Mouse (Mus musculus) macrophage (primary cell): ENCODE data around the gene Whrn. TPM values are rescaled to one million over a fixed set of nuclear protein-coding genes. Genes with fewer than 3 reads are reported as not detected.

ENCODE experiments used
- H3K27ac ChIP-seq: fragments of 350-480 bp; formaldehyde crosslinking; 2 replicates; pipeline ENCODE4 v1.9.0; 2021
- H3K36me3 ChIP-seq: fragments of 350-480 bp; formaldehyde crosslinking; 2 replicates; pipeline ENCODE4 v1.9.0; 2021; ENCODE audit errors: inconsistent target
- H3K4me3 ChIP-seq: fragments of 350-480 bp; formaldehyde crosslinking; 2 replicates; pipeline ENCODE4 v1.9.0; 2021; ENCODE audit errors: inconsistent target
- H3K79me2 ChIP-seq: fragments of 350-480 bp; formaldehyde crosslinking; 2 replicates; pipeline ENCODE4 v1.9.0; 2021; ENCODE audit errors: inconsistent target
- WGBS: methylation state at CpG from one replicate; pipeline ENCODE4 v1.1.7; 2026; ENCODE audit warnings: inconsistent platforms; ENCODE audit not compliant: missing documents; 5-methylcytosine and 5-hydroxymethylcytosine counted together
- polyA plus RNA-seq: library from polyadenylated mRNA; stranded (reverse); fragments of 250-400 nt; gene quantifications from 3 replicates; pipeline ENCODE4 v1.2.4, GENCODE M21; 2018; ENCODE audit warnings: inconsistent platforms

Gene Whrn
- polyA plus RNA-seq, 1 experiment from 2014 or later, result 0.07 TPM

DNA sequence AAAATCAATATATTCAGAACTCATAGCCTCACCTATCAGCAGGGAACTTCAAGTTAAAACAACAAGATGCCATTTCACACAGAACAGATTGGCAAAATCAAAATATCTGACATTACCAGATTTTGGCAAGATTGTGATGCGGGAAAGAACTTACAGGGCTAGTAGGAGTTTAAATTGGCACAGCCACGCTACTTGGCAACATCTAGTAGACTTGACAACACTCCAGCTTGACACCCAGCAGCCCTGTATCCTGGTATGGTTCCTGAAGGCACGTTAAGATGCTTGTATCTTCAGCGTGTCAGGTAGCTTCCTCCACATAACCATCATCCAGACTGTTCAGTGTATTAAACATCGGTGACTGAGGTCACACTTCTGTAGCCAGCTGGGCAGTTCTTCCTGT lies 11.7 kb upstream of the Whrn start:
- Histone ChIP-seq H3K4me3 (no peak overlapping the region), H3K36me3 (no peaks in the 10 kb centered on the region), H3K79me2 (no peaks in the 10 kb centered on the region), H3K27ac (no peak overlapping the region)
- WGBS, result 83% methylated on average over 5 of the region's 5 CpGs

DNA sequence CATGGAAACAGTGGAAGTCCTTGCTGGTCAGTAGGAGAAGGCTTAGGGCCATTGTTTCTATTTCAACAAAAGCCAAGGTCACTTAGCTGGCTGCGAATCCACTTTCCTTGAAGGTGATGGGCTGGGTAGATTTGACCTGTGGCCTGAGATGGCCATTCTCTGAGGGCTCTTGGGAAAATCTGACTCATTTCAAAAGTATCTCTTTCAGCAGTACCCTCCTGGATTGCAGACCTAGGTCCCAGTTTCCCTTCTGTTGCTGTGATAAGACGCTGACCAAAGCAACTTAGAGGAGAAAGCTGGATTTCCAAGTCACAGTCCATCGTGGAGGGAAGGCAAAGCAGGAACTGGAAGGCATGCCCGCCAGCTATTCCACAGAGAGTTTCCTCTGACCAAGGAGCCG lies 8.2 kb upstream of the Whrn start:
- H3K4me3 ChIP-seq, result no peak overlapping the region
- 86% methylated on average over 5 of the region's 5 CpGs for WGBS
- H3K36me3 ChIP-seq, result no peaks in the 10 kb centered on the region
- H3K79me2 ChIP-seq, result no peaks in the 10 kb centered on the region
- no peak overlapping the region for H3K27ac ChIP-seq

DNA sequence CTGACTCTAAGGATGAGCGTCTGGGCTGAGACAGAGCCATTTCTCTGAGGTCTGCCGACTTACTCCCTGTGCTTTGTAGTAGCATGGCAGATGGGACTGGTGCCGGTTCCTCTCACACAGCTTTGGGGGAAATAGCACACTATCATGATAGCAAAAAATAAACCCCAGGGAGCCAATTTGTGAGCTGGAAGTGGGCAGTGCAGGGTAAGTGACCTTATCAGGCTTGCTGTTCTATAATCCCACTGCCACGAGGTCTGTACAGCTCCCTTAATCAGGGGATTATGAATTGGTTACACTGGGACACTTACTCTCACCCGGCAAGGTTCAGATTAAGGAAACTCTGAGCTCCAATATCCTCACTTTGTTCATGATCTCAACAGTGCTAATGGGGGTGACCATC lies 5.3 kb upstream of the Whrn start:
- H3K4me3 ChIP-seq, result no peak overlapping the region
- no peaks in the 10 kb centered on the region for H3K79me2 ChIP-seq
- H3K36me3 ChIP-seq, result no peaks in the 10 kb centered on the region
- WGBS, result 86% methylated on average over 5 of the region's 5 CpGs
- no peak overlapping the region for H3K27ac ChIP-seq

DNA sequence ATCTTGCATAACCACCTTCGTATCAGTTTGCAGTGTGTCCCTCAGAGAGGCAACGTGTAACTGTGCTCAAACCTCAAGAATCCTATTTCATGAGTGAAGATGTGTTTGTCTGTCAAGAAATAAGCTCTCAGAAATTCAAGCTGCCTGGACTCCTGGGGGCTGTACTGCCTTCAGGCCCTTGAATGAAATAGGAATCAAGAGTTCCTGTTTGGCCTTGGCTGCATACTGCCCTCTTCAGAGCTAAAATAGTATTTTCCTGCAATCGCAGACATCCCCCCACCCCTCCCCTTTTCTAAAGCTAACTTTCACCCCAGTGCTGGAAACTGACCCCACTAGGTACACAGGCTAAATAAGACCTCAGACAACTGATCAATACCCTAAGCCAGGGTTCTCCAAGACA lies 2.6 kb upstream of the Whrn start:
- Histone ChIP-seq H3K27ac (no peak overlapping the region), H3K36me3 (no peaks in the 10 kb centered on the region), H3K4me3 (no peak overlapping the region), H3K79me2 (no peaks in the 10 kb centered on the region)
- WGBS, result 39% methylated on average over 3 of the region's 3 CpGs

DNA sequence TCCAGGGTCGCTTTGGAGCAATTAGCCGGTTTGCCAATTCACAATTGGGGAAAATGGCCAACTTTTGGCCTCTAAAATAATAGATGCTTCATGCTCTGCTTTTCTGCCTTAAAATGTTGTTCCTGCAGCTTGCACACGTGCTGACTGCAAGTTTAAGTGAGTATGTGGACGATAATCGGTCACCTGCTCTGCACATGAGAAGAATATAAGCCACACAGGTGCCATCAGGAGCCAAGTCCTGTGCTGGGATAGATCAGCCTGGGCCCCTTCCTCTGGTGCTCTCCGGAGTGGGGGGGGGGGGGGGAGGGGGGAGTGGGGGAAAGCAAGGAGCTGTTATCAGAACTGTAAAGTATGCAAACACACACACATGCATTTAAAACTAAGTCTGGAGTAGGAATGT lies 521 bp upstream of the Whrn start:
- no peaks in the 10 kb centered on the region for H3K36me3 ChIP-seq
- no peaks in the 10 kb centered on the region for H3K79me2 ChIP-seq
- peak overlapping the region; percentile 25; the same call in 1 of the 2 replicates for H3K4me3 ChIP-seq
- 9% methylated on average over 5 of the region's 6 CpGs for WGBS
- H3K27ac ChIP-seq, result no peak overlapping the region

DNA sequence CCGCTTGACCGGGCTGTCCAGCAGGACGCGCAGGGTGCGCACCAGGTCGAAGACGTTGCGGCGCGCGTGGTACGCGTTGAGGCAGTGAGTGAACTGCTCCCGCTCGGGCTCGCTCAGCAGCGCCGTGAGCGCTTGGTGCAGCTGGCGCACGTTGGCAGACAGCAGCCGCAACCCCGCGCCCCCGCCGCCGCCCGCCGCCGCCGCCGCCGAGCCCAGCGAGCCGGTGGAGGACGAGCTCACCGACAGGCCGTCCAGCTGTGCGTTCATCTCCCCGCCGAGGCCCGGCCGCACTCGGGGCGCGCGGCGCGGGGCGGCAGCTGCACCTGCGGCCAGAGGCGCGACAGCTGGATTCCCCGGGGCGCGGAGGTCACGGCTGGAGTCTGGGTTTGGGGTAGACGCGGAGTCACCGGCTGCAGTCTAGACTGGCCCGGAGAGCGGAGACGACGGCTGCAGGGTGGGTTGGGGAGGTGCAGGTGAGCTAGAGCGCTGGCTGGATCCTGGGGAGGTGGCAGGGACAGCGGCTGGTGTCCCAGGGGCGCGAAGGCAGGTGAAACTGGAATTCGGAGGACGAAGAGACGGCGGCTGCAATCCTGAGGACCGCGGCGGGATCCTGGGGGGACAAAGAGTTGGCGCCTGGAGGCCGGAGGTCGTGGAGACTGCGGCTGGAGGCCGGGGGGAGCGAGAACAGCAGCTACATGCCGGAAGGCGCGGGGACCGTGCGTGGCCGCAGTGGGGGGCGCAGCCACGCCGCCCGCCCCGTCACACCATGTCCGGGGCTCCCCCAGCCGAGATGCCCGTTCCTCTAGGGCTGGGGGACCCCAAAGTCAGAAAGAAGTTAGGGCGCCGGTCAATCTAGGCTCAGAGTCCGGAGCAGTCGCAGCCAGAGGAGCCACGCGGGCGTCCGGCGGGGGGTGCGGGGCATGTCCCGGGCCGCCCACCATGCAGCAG lies 550 bp downstream of the Whrn start:
- WGBS, result 2% methylated on average over 98 of the region's 107 CpGs
- no peak overlapping the region for H3K27ac ChIP-seq
- H3K4me3 ChIP-seq, result no peak overlapping the region
- no peaks in the 10 kb centered on the region for H3K36me3 ChIP-seq
- no peaks in the 10 kb centered on the region for H3K79me2 ChIP-seq

DNA sequence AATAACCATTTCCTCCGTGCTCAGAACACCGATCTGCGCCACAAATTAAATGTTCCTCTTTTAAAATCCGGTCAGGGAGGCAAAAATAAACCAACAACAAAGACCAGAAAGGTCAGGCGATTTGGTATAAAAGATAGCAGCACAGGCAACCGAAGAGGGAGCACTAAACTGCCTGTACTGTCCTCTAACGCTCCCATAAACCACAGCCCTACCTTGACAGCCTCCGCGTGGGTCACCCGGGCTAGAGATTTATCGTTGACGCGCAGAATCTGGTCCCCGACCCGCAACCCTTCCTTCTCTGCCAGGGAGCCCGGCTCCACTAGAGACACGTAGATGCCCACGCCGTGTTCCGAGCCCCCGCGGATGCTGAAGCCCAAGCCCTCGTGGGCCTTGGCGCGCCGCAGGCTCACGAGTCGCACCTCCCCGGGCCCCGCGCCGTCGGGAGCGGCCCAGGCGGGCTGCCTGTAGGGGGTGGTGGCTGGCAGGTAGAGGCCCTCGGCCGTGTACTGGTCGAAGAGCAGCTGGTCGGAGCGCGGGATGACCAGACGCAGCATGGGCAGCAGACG lies 1.3 kb downstream of the Whrn start:
- H3K4me3 ChIP-seq, result no peak overlapping the region
- H3K79me2 ChIP-seq, result no peaks in the 10 kb centered on the region
- H3K27ac ChIP-seq, result no peak overlapping the region
- H3K36me3 ChIP-seq, result no peaks in the 10 kb centered on the region
- WGBS, result 2% methylated on average over 41 of the region's 43 CpGs

DNA sequence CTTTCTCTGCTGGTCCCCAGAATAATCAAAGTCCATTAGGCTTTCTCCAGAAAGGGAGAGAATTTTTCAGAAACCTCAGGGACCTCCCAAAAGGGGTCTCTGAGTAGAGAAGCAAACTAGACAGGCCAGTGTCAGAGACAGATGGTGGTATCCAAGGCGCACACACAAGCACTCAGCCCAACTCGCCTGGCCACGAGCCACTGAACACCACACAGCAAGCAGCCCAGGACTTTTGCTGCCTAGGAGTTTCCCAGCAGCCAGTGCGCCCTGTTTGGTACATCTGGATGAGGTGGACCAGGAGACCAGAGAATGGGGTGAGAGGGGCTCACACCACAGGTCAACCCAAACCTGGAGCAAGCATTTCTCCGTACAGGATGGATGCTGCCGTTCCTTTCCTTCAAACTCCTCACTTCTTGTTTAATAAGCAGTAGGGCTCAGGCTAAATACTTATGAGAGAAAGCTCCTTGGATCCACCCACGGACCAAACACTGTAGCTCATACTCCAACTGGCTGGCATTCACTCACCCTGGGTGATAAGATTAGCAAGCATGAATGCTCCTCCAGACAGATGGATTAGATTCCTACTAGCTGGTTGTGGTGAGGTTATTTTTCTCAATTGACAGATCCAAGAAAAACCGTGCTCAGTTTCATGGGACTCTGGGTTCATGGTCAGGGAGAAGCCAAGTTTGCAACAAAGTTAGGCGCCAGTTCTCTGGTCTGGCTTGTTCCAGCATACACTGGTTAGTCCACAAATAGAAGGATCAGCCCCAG lies 2.3 kb downstream of the Whrn start:
- Histone ChIP-seq H3K36me3 (no peaks in the 10 kb centered on the region), H3K4me3 (no peak overlapping the region), H3K79me2 (no peaks in the 10 kb centered on the region), H3K27ac (no peak overlapping the region)
- 84% methylated on average over 9 of the region's 9 CpGs for WGBS

DNA sequence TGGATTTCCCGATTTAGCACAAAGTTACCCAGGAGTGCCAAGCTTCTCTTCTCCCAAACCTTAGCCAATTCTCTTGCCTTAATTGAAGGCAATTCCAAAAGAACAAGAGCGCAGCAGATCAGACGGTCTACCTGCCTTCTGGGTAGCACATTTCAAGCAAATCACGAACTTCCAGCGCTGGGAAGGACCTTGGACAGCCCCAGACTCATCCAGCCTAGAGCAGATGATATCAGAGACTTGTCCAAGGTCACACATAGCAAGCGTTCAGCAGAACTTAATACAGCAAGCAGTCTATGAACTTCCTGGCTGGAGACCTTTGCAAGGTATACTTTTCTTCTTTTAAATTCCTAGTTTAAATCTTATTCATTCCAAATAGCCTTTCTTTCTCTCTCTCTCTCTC lies 4.3 kb downstream of the Whrn start:
- Histone ChIP-seq H3K36me3 (no peaks in the 10 kb centered on the region), H3K79me2 (no peaks in the 10 kb centered on the region), H3K27ac (no peak overlapping the region), H3K4me3 (no peak overlapping the region)
- WGBS, result 94% methylated on average over 6 of the region's 6 CpGs

DNA sequence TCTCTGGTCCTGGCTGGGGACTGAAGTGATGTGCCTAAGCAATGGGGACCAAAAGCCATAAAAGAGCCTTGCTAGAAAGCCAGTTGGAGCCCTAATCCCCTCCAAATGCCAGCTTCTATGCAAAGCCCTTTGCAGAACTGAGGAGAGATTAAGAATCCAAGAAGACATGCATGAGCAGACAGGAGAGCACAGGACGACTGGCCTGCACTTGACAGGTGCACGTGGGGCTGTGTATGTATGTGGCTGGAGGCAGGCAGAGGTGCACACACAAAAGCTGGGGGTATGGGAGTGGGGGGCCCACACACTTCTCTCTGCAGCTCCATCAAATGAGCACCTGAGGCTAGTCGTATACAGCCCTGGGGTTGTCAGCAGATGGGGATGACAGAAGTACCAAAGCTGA lies 5.6 kb downstream of the Whrn start:
- Histone ChIP-seq H3K36me3 (no peaks in the 10 kb centered on the region), H3K27ac (no peak overlapping the region), H3K79me2 (no peaks in the 10 kb centered on the region), H3K4me3 (no peak overlapping the region)
- WGBS, result 100% methylated on average over 3 of the region's 3 CpGs

DNA sequence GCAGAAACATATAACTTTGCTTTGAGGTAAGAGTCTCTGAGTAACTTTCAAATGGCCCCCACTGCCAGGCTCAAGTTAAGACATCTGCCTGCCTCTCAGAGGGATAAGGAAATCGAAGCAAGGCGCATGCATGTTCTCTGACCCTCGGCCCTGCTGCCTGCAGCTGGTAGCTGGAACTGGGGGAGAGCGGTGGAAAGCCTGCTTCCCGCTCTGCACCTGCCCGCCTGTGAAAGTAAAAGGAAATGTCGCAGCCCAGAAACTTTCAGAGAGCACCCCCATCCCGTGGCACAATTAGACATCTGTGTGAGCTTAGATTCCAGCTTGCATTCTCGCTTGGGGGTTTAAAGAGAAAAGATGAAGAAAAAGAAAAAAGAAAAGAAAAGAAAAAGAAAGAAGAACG lies 6.1 kb downstream of the Whrn start:
- 80% methylated on average over 9 of the region's 10 CpGs for WGBS
- no peaks in the 10 kb centered on the region for H3K36me3 ChIP-seq
- no peak overlapping the region for H3K27ac ChIP-seq
- H3K79me2 ChIP-seq, result no peaks in the 10 kb centered on the region
- no peak overlapping the region for H3K4me3 ChIP-seq

DNA sequence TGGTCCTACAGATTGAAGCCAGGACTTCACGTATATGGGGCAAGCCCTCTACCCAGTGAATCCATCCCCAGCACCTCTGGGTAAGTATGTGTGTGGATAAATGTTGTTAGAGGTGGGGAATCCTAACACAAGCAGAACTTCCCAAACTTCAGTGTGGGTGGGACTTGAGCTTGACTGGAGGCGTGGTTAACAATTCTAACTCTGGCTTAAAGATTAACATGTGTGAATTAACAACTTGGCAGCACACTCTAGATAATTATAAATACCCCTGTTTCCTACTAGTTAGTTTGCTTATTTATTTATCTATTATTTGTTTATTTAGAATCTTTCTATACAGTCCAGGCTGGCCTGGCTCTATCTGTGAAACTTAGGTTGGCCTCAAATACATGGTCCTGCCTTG lies 7.9 kb downstream of the Whrn start:
- Histone ChIP-seq H3K79me2 (no peaks in the 10 kb centered on the region), H3K27ac (no peak overlapping the region), H3K36me3 (no peaks in the 10 kb centered on the region), H3K4me3 (no peak overlapping the region)
- WGBS, result 96% methylated on average over 2 of the region's 2 CpGs

DNA sequence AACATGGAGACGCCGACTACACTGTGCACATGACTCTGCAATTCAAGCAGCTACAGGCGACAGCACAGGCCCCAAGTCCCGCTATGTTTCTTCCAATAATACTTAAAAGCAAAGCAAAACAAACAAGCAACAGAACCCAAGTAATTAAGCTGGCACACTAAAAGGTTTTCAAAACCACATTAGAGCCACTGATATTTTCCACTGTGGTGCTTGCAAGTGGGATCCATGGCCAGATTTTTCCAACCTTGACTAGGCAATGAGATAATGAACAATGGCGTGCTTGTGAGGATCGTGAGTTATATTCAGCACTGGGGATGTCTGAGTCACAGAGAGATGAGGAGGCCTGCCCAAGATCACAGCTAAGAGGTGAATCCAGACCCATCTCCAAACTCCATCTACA lies 8.5 kb downstream of the Whrn start:
- WGBS, result 97% methylated on average over 6 of the region's 6 CpGs
- Histone ChIP-seq H3K36me3 (no peaks in the 10 kb centered on the region), H3K4me3 (no peak overlapping the region)

DNA sequence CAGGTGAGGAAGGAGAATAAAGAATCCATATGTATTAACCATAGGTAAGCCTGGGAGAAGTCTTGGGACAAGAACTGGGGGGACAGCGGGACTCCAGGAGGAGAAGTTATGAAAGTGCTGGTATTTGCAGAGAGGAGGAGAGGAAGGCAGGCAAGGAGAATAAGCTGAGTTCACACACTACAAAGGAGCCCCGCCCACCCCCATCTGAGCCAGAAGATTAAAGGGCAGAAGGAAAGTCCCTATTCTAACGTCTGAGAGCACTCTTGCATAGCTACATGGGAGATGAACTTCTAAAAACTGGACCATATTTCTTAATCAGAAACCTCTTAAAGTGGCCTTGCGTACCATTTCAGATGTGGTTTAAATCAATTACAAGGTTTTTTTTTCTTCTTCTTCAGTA lies 9.3 kb downstream of the Whrn start:
- Histone ChIP-seq H3K36me3 (no peaks in the 10 kb centered on the region), H3K79me2 (no peaks in the 10 kb centered on the region), H3K4me3 (no peak overlapping the region), H3K27ac (no peak overlapping the region)
- 67% methylated on average over 4 of the region's 4 CpGs for WGBS

More for the DNA sequence above, 8.5 kb downstream of the Whrn start:
- Histone ChIP-seq H3K27ac (no peak overlapping the region), H3K79me2 (no peaks in the 10 kb centered on the region)

DNA sequence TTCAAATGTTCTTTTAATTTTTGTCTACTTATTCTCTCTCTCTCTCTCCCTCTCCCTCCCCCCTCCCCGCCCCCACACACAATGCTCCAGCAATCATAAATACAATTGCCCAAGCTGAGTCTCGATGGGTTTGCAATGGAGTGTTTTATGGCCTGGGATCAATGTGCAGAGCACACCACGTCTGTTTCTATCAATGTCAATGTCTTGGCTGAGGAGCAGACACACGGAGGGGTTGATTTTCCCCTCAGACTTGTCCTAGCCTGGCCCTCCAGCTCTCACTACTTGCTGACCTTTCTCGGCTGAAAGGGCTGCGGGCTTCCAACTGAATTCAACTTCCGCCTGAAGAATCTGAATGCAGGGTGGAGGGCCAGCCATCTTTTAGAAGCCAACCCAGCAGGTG lies 12.1 kb downstream of the Whrn start:
- WGBS, result 95% methylated on average over 6 of the region's 7 CpGs
- H3K79me2 ChIP-seq, result no peaks in the 10 kb centered on the region
- H3K4me3 ChIP-seq, result no peak overlapping the region
- no peaks in the 10 kb centered on the region for H3K36me3 ChIP-seq
- H3K27ac ChIP-seq, result no peak overlapping the region
